Mouse (Mus musculus) ES-E14 (cell line): ENCODE results near the gene Ces3b. TPM values are rescaled to one million over a fixed set of nuclear protein-coding genes. Genes with fewer than 3 reads are reported as not detected.
"Not testable (repeated sequence)": the region's sequence is repeated elsewhere in the genome, so short reads cannot be mapped to it uniquely, and the experiment has no call there.

Experiments used
- DNase-seq: peaks from one replicate; pipeline ENCODE4 v3.0.0-alpha.2; 2013; ENCODE audit warnings: low read depth, low spot score
- H3K27ac ChIP-seq: 2 replicates; pipeline ENCODE4 v1.5.1; 2012; ENCODE audit warnings: low read depth, mild to moderate bottlenecking, low read length, moderate library complexity, mixed read lengths; ENCODE audit not compliant: poor library complexity, insufficient read depth, severe bottlenecking
- H3K36me3 ChIP-seq: 2 replicates; pipeline ENCODE4 v1.6.1; 2012; ENCODE audit warnings: mild to moderate bottlenecking, low read length, moderate library complexity, mixed read lengths; ENCODE audit not compliant: control insufficient read depth, poor library complexity, insufficient read depth, severe bottlenecking
- H3K4me1 ChIP-seq, 2 experiments: fragments of 150-350 bp in 1 of 2; sonication (generic) in 1 of 2; 2 replicates each; pipeline ENCODE4 v1.6.1; 2012; ENCODE audit warnings: low read length in 2 of 2, mild to moderate bottlenecking in 1 of 2, mixed read lengths in 1 of 2; ENCODE audit not compliant: control insufficient read depth in 2 of 2, insufficient read depth in 2 of 2, poor library complexity in 1 of 2
- H3K4me3 ChIP-seq, 2 experiments: fragments of 150-350 bp in 1 of 2; sonication (generic) in 1 of 2; 2 replicates each; pipeline ENCODE4 v1.5.1; 2012; ENCODE audit warnings: low read length in 2 of 2, low read depth in 1 of 2, mild to moderate bottlenecking in 1 of 2, mixed read lengths in 1 of 2; ENCODE audit not compliant: insufficient read depth in 1 of 2, poor library complexity in 1 of 2, severe bottlenecking in 1 of 2
- H3K9ac ChIP-seq: 2 replicates; pipeline ENCODE4 v1.6.1; 2012; ENCODE audit warnings: low read depth, mild to moderate bottlenecking, low read length, mixed read lengths; ENCODE audit not compliant: poor library complexity, insufficient read depth, severe bottlenecking
- H3K9me3 ChIP-seq: fragments of 150-350 bp; sonication (generic); 2 replicates; pipeline ENCODE4 v1.6.1; 2012; ENCODE audit warnings: low read depth, mild to moderate bottlenecking, low read length; ENCODE audit not compliant: control insufficient read depth, insufficient read depth
- CHD2 ChIP-seq: IDR thresholded peaks from 2 replicates; pipeline ENCODE4 v1.6.1; 2014; ENCODE audit warnings: mild to moderate bottlenecking, low read depth, low read length, inconsistent platforms
- HCFC1 ChIP-seq: IDR thresholded peaks from 2 replicates; pipeline ENCODE4 v1.6.1; 2012; ENCODE audit warnings: low read length, inconsistent platforms, borderline replicate concordance; ENCODE audit not compliant: insufficient read depth
- MAFK ChIP-seq: IDR thresholded peaks from 2 replicates; pipeline ENCODE4 v1.6.1; 2014; ENCODE audit warnings: mild to moderate bottlenecking, low read depth, low read length, inconsistent platforms; ENCODE audit not compliant: insufficient read depth
- ZC3H11A ChIP-seq: IDR thresholded peaks from 2 replicates; pipeline ENCODE4 v1.6.1; 2012; ENCODE audit warnings: low read depth, mild to moderate bottlenecking, inconsistent platforms, low read length, borderline replicate concordance
- ZNF384 ChIP-seq: IDR thresholded peaks from 2 replicates; pipeline ENCODE4 v1.6.1; 2012; ENCODE audit warnings: low read depth, low read length, inconsistent platforms
- in situ Hi-C, 2 experiments: fragments of 600-800 bp; cut with MboI; formaldehyde crosslinking; loops; one replicate each; pipeline ENCODE4 v1.15.1; 2025; ENCODE audit warnings: low sequenced_read_pairs in 2 of 2, inconsistent platforms in 1 of 2; ENCODE audit not compliant: unreplicated experiment in 2 of 2
- total RNA-seq: library from RNA; depleted of rRNA; stranded (reverse); fragments of 300-350 nt; gene quantifications from 2 replicates; pipeline ENCODE4 v1.2.3, GENCODE M21; 2012

Ces3b gene
- total RNA-seq, 1 experiment = not detected

DNA sequence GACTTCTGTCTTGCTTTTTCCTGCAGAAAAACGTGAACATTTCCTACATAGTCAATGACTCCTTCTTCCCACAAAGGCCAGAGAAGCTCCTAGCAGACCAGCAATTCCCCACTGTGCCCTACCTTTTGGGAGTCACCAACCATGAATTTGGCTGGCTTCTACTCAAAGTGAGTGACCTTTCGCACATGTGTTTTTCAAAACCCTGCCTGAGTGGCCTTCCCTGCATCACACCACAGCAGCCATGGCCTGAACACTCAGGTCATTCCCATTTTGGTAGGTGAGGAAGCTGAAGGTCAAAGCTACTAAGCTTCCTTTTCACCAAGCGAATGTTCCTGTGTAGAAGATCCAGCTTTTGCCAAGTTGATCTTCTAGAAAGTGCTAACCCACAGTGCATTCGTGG lies 5.0 kb downstream of the Ces3b start:
- H3K27ac ChIP-seq = no peak overlapping the region
- in situ Hi-C loops = no loop called here

DNA sequence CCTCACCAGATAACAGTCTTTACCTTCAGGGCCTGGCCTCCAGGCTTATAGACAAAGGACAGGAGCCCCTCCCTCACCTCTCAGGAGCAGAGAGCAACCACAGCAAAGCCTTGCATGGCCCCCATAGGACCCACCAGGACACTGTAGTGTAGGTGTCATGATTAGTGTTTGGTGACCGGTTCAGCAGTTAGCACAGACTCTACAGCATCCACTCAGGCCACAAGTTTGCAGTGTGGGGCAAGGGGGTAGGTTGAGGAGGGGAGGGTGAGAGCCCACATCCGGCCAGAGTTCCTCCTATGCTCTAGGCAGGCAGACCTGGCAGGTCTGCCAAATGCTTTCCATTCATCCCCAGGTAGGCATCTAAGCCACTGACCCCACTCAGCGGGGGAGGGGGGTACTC lies 10.4 kb downstream of the Ces3b start:
- no peak for DNase-seq

More for the DNA sequence above, 5.0 kb downstream of the Ces3b start:
- no peak for TF ChIP-seq MAFK
- TF ChIP-seq ZC3H11A = no peak
- no peaks in the 10 kb centered on the region for H3K36me3 ChIP-seq
- no peaks in the 10 kb centered on the region for H3K4me1 ChIP-seq
- H3K4me3 ChIP-seq = no peak overlapping the region
- no peak overlapping the region for H3K9ac ChIP-seq
- no peak for DNase-seq
- no peaks in the 10 kb centered on the region for H3K9me3 ChIP-seq

DNA sequence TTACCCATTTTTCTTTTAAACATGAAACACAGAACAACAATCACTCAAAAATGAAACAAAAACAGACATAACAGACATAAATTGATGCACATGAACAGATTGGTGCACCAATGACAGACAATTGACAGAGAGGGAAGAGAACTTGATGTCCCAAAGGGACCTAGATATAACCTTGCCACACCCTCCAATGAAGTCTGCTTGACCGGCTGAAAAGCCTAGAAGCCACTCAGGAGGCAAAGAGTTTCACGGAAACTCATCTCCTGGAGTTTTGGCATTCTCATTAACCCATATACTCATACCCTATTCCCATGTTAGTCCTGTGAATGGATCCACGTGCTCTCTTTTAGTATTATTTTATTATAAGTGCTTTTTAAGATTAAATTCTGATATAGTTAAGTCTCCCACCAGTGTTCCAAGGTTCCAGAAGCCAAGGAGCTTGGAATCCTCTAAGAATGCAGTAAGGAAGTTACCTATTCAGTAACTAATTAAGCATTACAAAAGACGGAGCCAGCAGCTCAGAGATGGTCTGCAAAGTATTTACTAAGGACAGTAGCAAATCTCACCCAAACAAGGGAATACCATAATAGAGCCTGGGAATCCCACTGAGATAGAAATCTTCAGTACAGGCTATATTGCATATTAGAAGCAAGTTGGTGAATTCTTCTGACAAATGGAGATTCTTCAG lies 18.7 kb downstream of the Ces3b start:
- H3K36me3 ChIP-seq, in situ Hi-C loops, H3K9me3 ChIP-seq, DNase-seq, H3K4me3 ChIP-seq, H3K4me1 ChIP-seq, H3K9ac ChIP-seq, H3K27ac ChIP-seq: not testable (repeated sequence)
- peak; percentile 70; the same call in 1 of the 2 replicates for TF ChIP-seq ZNF384

More for the DNA sequence above, 10.4 kb downstream of the Ces3b start:
- H3K9me3 ChIP-seq = no peaks in the 10 kb centered on the region
- no peaks in the 10 kb centered on the region for H3K4me1 ChIP-seq
- no peak for TF ChIP-seq MAFK
- TF ChIP-seq ZNF384 = no peak
- TF ChIP-seq HCFC1 = no peak
- TF ChIP-seq ZC3H11A = no peak
- no peak for TF ChIP-seq CHD2
- no peak overlapping the region for H3K4me3 ChIP-seq
- no peak overlapping the region for H3K9ac ChIP-seq
- no peaks in the 10 kb centered on the region for H3K36me3 ChIP-seq
- in situ Hi-C loops = no loop called here
- H3K27ac ChIP-seq = no peak overlapping the region

DNA sequence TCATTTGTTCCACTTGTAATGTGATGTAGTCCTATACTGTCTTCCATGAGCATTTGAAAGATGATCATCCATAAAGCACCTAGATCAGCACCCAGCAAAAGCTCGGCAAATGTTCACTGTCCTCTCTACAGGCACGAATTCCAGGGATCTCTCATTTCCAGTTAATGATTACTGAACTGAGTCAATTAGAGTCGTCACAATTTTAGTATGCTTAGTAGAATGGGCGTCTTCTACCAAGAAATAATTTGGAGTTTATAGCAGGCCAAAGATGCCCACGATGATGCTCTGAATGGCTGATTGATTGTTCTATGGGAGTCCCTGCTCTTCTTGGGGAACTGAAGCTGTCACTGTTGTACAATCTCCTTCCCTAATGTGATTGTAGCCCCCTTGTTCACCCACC lies 20.1 kb downstream of the Ces3b start:
- H3K27ac ChIP-seq, H3K36me3 ChIP-seq, H3K4me1 ChIP-seq, DNase-seq, H3K4me3 ChIP-seq, in situ Hi-C loops, H3K9ac ChIP-seq, H3K9me3 ChIP-seq: not testable (repeated sequence)

DNA sequence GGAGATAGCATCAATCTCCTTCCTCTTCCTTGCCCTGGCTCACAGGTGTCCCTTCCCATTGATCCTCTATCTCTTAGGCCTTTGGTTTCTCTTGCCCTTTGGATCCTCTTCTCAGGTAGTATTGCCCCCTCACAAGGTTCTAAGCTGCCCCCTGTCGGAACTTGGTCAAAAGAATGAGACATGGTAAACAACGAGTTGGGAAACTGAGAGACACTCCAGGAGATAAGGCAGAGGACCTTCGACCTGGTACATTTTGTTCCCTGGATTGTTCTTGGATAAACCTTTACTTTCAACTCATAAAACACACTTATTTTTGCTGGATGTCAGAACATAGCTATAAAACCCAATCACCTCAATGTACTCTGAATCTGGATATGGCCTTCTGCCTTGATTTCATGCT lies 20.7 kb downstream of the Ces3b start:
- H3K9ac ChIP-seq = no peak overlapping the region
- no peaks in the 10 kb centered on the region for H3K36me3 ChIP-seq
- TF ChIP-seq MAFK (no peak), ZNF384 (no peak), HCFC1 (no peak), ZC3H11A (no peak), CHD2 (no peak)
- H3K4me1 ChIP-seq = 0 out of 4 replicates have a peak, but pooled peaks cover 0 to 2% of the 10 kb centered on the region in 2 experiments
- no peak overlapping the region for H3K4me3 ChIP-seq
- in situ Hi-C loops = no loop called here
- H3K27ac ChIP-seq = no peak overlapping the region
- DNase-seq = no peak
- no peaks in the 10 kb centered on the region for H3K9me3 ChIP-seq
